Mouse (Mus musculus): ENCODE measurements around the gene Fam171a1. TPM values are rescaled to one million over a fixed set of nuclear protein-coding genes. Genes with fewer than 3 reads are reported as not detected.

The Fam171a1 gene
- polyA plus RNA-seq, 1 experiment: 13.5 TPM

GRCm38 (mm10) chr2:3163501-3164076 lies 49.6 kb downstream of the Fam171a1 start:
- Histone ChIP-seq H3K4me2 (ENCODE audit: low read depth) (no peak overlapping the region), H3ac (ENCODE audit: control insufficient read depth, insufficient read length) (no peak overlapping the region), H3K36me3 (ENCODE audit: control insufficient read depth, insufficient read depth) (no peaks in the 10 kb centered on the region), H3K4me3 (no peak overlapping the region), H3K27me3 (ENCODE audit: control insufficient read depth, insufficient read depth, insufficient read length) (no peaks in the 10 kb centered on the region), H3K79me2 (ENCODE audit: control insufficient read depth, insufficient read depth) (peaks cover 15% of the 10 kb centered on the region)
- TF ChIP-seq POLR2AphosphoS2 (IDR thresholded peaks at IDR 0.05; ENCODE audit: insufficient read length, low read depth): no peak

- no peak overlapping the region for H3ac ChIP-seq (ENCODE audit: control insufficient read depth, insufficient read length)
- peaks cover 22% of the 10 kb centered on the region for H3K79me2 ChIP-seq (ENCODE audit: control insufficient read depth, insufficient read depth)
- H3K36me3 ChIP-seq (ENCODE audit: control insufficient read depth, insufficient read depth): no peaks in the 10 kb centered on the region
- H3K4me3 ChIP-seq: no peak overlapping the region
- TF ChIP-seq POLR2A (IDR thresholded peaks at IDR 0.05; ENCODE audit: insufficient read length, low read depth): no peak
- TF ChIP-seq TCF3 (IDR thresholded peaks at IDR 0.05; ENCODE audit: insufficient read length, low read depth): no peak
- TF ChIP-seq POLR2AphosphoS2 (IDR thresholded peaks at IDR 0.05; ENCODE audit: insufficient read length, low read depth): no peak
- TF ChIP-seq REST (IDR thresholded peaks at IDR 0.05; ENCODE audit: insufficient read depth, insufficient read length): no peak
- TF ChIP-seq MYOG (IDR thresholded peaks at IDR 0.05; ENCODE audit: control insufficient read depth in 1 of 3, insufficient read depth in 1 of 3, insufficient read length in 2 of 3, low read depth in 2 of 3): no peak
- no peak for TF ChIP-seq CEBPB (IDR thresholded peaks at IDR 0.05; ENCODE audit: insufficient read depth, poor library complexity, severe bottlenecking)
- no peak for TF ChIP-seq SRF (IDR thresholded peaks at IDR 0.05; ENCODE audit: control insufficient read depth, insufficient read length, low read depth)
- TF ChIP-seq MAX (IDR thresholded peaks at IDR 0.05; ENCODE audit: low read depth): no peak
- TF ChIP-seq USF1 (IDR thresholded peaks at IDR 0.05; ENCODE audit: low read depth): no peak
- no peak for TF ChIP-seq MYOD1 (IDR thresholded peaks at IDR 0.05; ENCODE audit: control insufficient read depth in 1 of 3, insufficient read length in 2 of 3, low read depth in 2 of 3)
- TF ChIP-seq TCF12 (IDR thresholded peaks at IDR 0.05; ENCODE audit: insufficient read depth, poor library complexity, severe bottlenecking): no peak
- TF ChIP-seq E2F4 (IDR thresholded peaks at IDR 0.05; ENCODE audit: insufficient read depth): no peak
- H3K4me2 ChIP-seq (ENCODE audit: low read depth): no peak overlapping the region
- H3K27me3 ChIP-seq (ENCODE audit: control insufficient read depth, insufficient read depth, insufficient read length): no peaks in the 10 kb centered on the region
Observed at GRCm38 (mm10) chr2:3165037-3165600, 51.1 kb downstream of the Fam171a1 start.

GRCm38 (mm10) chr2:3165890-3166605 lies 52.0 kb downstream of the Fam171a1 start:
- H3K27me3 ChIP-seq (ENCODE audit: control insufficient read depth, insufficient read depth, insufficient read length): no peaks in the 10 kb centered on the region
- H3K36me3 ChIP-seq (ENCODE audit: control insufficient read depth, insufficient read depth): no peaks in the 10 kb centered on the region
- no peak overlapping the region for H3ac ChIP-seq (ENCODE audit: control insufficient read depth, insufficient read length)
- no peak overlapping the region for H3K4me3 ChIP-seq
- H3K4me2 ChIP-seq (ENCODE audit: low read depth): no peak overlapping the region
- TF ChIP-seq POLR2AphosphoS2 (IDR thresholded peaks at IDR 0.05; ENCODE audit: insufficient read length, low read depth) (no peak), REST (IDR thresholded peaks at IDR 0.05; ENCODE audit: insufficient read depth, insufficient read length) (no peak), SRF (IDR thresholded peaks at IDR 0.05; ENCODE audit: control insufficient read depth, insufficient read length, low read depth) (no peak), MAX (IDR thresholded peaks at IDR 0.05; ENCODE audit: low read depth) (no peak), MYOG (IDR thresholded peaks at IDR 0.05; ENCODE audit: control insufficient read depth in 1 of 3, insufficient read depth in 1 of 3, insufficient read length in 2 of 3, low read depth in 2 of 3) (no peak), MYOD1 (IDR thresholded peaks at IDR 0.05; ENCODE audit: control insufficient read depth in 1 of 3, insufficient read length in 2 of 3, low read depth in 2 of 3) (no peak), TCF3 (IDR thresholded peaks at IDR 0.05; ENCODE audit: insufficient read length, low read depth) (no peak), TCF12 (IDR thresholded peaks at IDR 0.05; ENCODE audit: insufficient read depth, poor library complexity, severe bottlenecking) (no peak), POLR2A (IDR thresholded peaks at IDR 0.05; ENCODE audit: insufficient read length, low read depth) (no peak), CEBPB (IDR thresholded peaks at IDR 0.05; ENCODE audit: insufficient read depth, poor library complexity, severe bottlenecking) (no peak), USF1 (IDR thresholded peaks at IDR 0.05; ENCODE audit: low read depth) (no peak), E2F4 (IDR thresholded peaks at IDR 0.05; ENCODE audit: insufficient read depth) (no peak)
- peaks cover 13% of the 10 kb centered on the region for H3K79me2 ChIP-seq (ENCODE audit: control insufficient read depth, insufficient read depth)

- peaks cover 9% of the 10 kb centered on the region for H3K79me2 ChIP-seq (ENCODE audit: control insufficient read depth, insufficient read depth)
- no peaks in the 10 kb centered on the region for H3K36me3 ChIP-seq (ENCODE audit: control insufficient read depth, insufficient read depth)
- no peak for TF ChIP-seq POLR2A (IDR thresholded peaks at IDR 0.05; ENCODE audit: insufficient read length, low read depth)
- TF ChIP-seq MAX (IDR thresholded peaks at IDR 0.05; ENCODE audit: low read depth): no peak
- TF ChIP-seq SRF (IDR thresholded peaks at IDR 0.05; ENCODE audit: control insufficient read depth, insufficient read length, low read depth): no peak
- no peak for TF ChIP-seq E2F4 (IDR thresholded peaks at IDR 0.05; ENCODE audit: insufficient read depth)
- no peak for TF ChIP-seq REST (IDR thresholded peaks at IDR 0.05; ENCODE audit: insufficient read depth, insufficient read length)
- TF ChIP-seq TCF12 (IDR thresholded peaks at IDR 0.05; ENCODE audit: insufficient read depth, poor library complexity, severe bottlenecking): no peak
- no peak for TF ChIP-seq USF1 (IDR thresholded peaks at IDR 0.05; ENCODE audit: low read depth)
- no peak for TF ChIP-seq POLR2AphosphoS2 (IDR thresholded peaks at IDR 0.05; ENCODE audit: insufficient read length, low read depth)
- no peak for TF ChIP-seq MYOG (IDR thresholded peaks at IDR 0.05; ENCODE audit: control insufficient read depth in 1 of 3, insufficient read depth in 1 of 3, insufficient read length in 2 of 3, low read depth in 2 of 3)
- TF ChIP-seq TCF3 (IDR thresholded peaks at IDR 0.05; ENCODE audit: insufficient read length, low read depth): no peak
- no peak for TF ChIP-seq MYOD1 (IDR thresholded peaks at IDR 0.05; ENCODE audit: control insufficient read depth in 1 of 3, insufficient read length in 2 of 3, low read depth in 2 of 3)
- TF ChIP-seq CEBPB (IDR thresholded peaks at IDR 0.05; ENCODE audit: insufficient read depth, poor library complexity, severe bottlenecking): no peak
- H3K4me2 ChIP-seq (ENCODE audit: low read depth): no peak overlapping the region
- no peaks in the 10 kb centered on the region for H3K27me3 ChIP-seq (ENCODE audit: control insufficient read depth, insufficient read depth, insufficient read length)
- no peak overlapping the region for H3ac ChIP-seq (ENCODE audit: control insufficient read depth, insufficient read length)
- no peak overlapping the region for H3K4me3 ChIP-seq
Observed at GRCm38 (mm10) chr2:3168719-3169402, 54.8 kb downstream of the Fam171a1 start.

Measured in myocyte (in vitro differentiated cells).